Mouse (Mus musculus) ES-Bruce4 (cell line): ENCODE data around the gene Rtn4r. TPM values are rescaled to one million over a fixed set of nuclear protein-coding genes. Genes with fewer than 3 reads are reported as not detected.

Experiments
- H3K27ac ChIP-seq: 2 replicates; pipeline ENCODE4 v1.5.1; 2012; ENCODE audit warnings: low read length, inconsistent platforms; ENCODE audit not compliant: insufficient read depth
- H3K27me3 ChIP-seq: 2 replicates; pipeline ENCODE4 v1.6.1; 2012; ENCODE audit warnings: mild to moderate bottlenecking, low read length, inconsistent platforms; ENCODE audit not compliant: control insufficient read depth, poor library complexity, insufficient read depth, severe bottlenecking
- H3K36me3 ChIP-seq: 2 replicates; pipeline ENCODE4 v1.6.1; 2012; ENCODE audit warnings: inconsistent platforms, mild to moderate bottlenecking, low read length, moderate library complexity; ENCODE audit not compliant: control insufficient read depth, poor library complexity, insufficient read depth, severe bottlenecking
- H3K4me1 ChIP-seq: one replicate; pipeline ENCODE4 v1.8.1; 2011; ENCODE audit warnings: low read length; ENCODE audit not compliant: control insufficient read depth, insufficient read depth
- H3K4me3 ChIP-seq: 2 replicates; pipeline ENCODE4 v1.5.1; 2011; ENCODE audit warnings: low read depth, mild to moderate bottlenecking, low read length
- H3K9ac ChIP-seq: 2 replicates; pipeline ENCODE4 v1.6.1; 2012; ENCODE audit warnings: low read depth, mild to moderate bottlenecking, inconsistent platforms; ENCODE audit not compliant: poor library complexity, severe bottlenecking
- H3K9me3 ChIP-seq: replicated peaks from 2 replicates; pipeline ENCODE4 v1.6.1; 2012; ENCODE audit warnings: mild to moderate bottlenecking, low read length, inconsistent platforms; ENCODE audit not compliant: control insufficient read depth, poor library complexity, insufficient read depth, severe bottlenecking
- CTCF ChIP-seq: IDR thresholded peaks from one replicate; pipeline ENCODE4 v1.8.1; 2011; ENCODE audit warnings: low read depth, low read length
- EP300 ChIP-seq: IDR thresholded peaks from 2 replicates; pipeline ENCODE4 v1.6.1; 2011; ENCODE audit warnings: low read depth, low read length; ENCODE audit not compliant: insufficient read depth
- POLR2A ChIP-seq: IDR thresholded peaks from one replicate; pipeline ENCODE4 v1.8.1; 2011; ENCODE audit warnings: low read length; ENCODE audit not compliant: insufficient read depth
- polyA plus RNA-seq: library from polyadenylated mRNA; stranded (reverse); fragments of >200 nt; gene quantifications from 2 replicates; pipeline ENCODE4 v1.2.4, GENCODE M21; 2011; ENCODE audit warnings: low read depth; ENCODE audit not compliant: missing spikeins, insufficient read depth, insufficient read length

Rtn4r gene
- polyA plus RNA-seq, 1 experiment: 2.2 TPM

DNA sequence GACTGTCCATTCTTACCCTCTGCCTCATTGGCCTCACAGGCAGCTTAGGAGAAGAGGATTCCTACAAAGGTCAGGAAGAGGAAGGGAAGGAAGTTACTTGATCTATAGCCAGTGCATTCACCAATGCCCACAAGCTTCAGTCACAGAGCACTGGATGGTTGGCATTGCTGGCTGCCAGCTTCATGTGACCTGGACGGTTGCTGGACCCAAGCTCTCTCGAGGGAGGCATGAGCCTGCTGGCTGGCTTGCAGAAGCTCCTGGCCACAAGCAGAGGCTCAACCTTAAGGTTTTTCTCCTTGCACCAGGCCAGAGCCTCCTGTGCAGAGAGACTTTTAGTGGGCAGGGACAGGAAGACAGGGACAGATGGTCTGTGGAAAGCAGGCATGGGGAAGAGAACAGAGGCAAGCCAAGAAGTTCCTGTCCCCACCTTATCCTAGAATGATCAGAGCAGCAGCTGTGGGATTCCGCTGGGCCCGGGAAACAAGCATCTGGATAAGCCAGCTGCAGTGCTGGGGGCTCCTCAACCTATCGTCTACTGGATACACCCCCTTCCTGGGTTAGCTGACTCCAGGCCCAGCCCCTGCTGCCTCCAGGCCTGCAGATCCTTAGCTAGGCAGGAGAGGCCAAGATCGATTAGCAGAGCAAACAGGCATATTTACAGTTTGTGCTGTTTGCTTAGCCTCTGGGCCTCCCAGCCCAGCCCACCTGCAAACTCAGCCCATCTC lies 48.5 kb downstream of the Rtn4r start:
- no peak overlapping the region for H3K4me3 ChIP-seq
- no peaks in the 10 kb centered on the region for H3K36me3 ChIP-seq
- H3K27me3 ChIP-seq: no peaks in the 10 kb centered on the region
- no peaks in the 10 kb centered on the region for H3K4me1 ChIP-seq
- no peak overlapping the region for H3K9ac ChIP-seq
- no peaks in the 10 kb centered on the region for H3K9me3 ChIP-seq
- TF ChIP-seq EP300: no peak
- no peak for TF ChIP-seq POLR2A
- no peak for TF ChIP-seq CTCF
- no peak overlapping the region for H3K27ac ChIP-seq

DNA sequence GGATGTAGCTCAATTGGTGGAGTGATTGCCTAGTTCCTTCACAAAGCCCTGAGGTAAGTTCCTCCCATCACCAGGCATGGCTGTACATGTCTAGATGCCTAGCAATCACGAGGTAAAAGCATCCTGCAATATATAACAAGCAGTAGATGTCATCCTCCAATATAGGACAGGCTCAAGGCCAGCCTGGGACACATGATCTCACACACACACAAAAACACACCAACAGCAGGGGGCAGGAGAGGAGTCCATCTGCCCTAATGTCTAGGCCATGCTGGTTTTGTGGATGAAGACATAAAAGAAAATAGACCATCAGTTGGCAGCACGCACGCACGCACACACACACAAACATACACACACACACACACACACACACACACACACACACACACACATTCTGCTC lies 49.3 kb downstream of the Rtn4r start:
- TF ChIP-seq EP300 (no peak), CTCF (no peak), POLR2A (no peak)
- H3K9me3 ChIP-seq: no peaks in the 10 kb centered on the region
- H3K27ac ChIP-seq: no peak overlapping the region
- no peaks in the 10 kb centered on the region for H3K36me3 ChIP-seq
- no peak overlapping the region for H3K4me3 ChIP-seq
- no peak overlapping the region for H3K9ac ChIP-seq
- H3K27me3 ChIP-seq: no peaks in the 10 kb centered on the region
- no peaks in the 10 kb centered on the region for H3K4me1 ChIP-seq

DNA sequence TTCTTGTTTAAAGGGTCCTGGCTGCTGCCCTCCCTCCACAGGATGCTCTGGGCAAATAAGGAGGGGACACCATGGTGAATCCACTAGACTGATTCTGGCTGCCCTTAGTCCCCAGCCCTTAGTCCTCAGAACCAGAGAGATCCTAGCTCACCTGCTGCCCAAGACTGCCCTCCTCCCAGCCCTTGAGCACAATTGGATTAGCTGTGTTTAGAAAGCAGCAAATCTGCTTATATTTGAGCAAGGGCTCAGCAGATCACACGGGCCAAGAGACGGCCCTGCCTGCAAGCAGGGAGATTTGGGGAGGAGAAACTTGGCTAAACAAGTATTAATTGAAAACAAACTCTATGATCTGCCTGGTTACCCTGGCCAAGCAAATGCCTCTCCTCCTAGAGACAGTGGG lies 52.1 kb downstream of the Rtn4r start:
- H3K27me3 ChIP-seq: no peaks in the 10 kb centered on the region
- TF ChIP-seq CTCF: no peak
- TF ChIP-seq EP300: no peak
- no peak for TF ChIP-seq POLR2A
- H3K36me3 ChIP-seq: no peaks in the 10 kb centered on the region
- H3K9me3 ChIP-seq: no peaks in the 10 kb centered on the region
- H3K4me3 ChIP-seq: no peak overlapping the region
- H3K4me1 ChIP-seq: no peaks in the 10 kb centered on the region
- H3K9ac ChIP-seq: no peak overlapping the region
- H3K27ac ChIP-seq: no peak overlapping the region

DNA sequence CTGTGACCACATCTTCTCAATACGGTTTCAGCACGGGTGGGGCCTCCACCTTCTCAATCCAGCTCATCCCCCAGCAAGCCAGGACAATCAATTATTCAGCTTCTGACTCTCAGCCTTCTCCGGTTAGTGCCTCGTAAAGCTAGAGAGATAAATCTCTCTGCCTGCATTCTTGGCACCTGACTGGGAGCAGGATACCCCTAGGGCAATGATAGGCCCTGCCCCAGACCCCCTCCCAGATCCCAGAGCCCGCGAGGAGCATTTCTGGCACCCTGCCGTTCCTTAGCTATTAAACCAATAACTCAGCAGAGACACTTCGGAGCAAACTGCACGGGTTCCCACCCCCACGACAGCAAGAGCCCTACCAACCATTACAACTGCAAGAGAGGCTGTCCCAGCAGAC lies 54.0 kb downstream of the Rtn4r start:
- Histone ChIP-seq H3K36me3 (no peaks in the 10 kb centered on the region), H3K4me1 (no peaks in the 10 kb centered on the region), H3K27ac (no peak overlapping the region)

DNA sequence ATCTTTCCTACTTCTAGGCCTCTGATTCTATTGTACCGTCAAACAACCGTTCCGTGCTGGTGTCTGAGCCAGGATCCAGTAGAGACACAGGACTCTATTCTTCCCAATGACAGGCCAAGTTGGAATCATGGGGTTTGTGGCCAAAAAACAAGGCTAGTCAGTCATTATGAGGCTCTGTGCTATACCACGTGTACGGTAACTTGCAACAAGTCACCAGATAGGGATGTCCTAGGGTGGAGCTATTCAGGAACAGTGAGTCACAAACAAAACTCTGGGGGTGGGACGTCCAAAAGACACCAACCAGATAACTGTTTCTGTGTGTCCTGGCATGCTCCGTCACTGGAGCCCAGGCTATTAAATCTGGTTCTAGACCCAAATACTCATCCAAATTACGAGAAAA lies 55.3 kb downstream of the Rtn4r start:
- H3K9me3 ChIP-seq: no peaks in the 10 kb centered on the region
- TF ChIP-seq EP300 (no peak), POLR2A (no peak), CTCF (no peak)
- H3K36me3 ChIP-seq: no peaks in the 10 kb centered on the region
- no peak overlapping the region for H3K4me3 ChIP-seq
- no peak overlapping the region for H3K9ac ChIP-seq
- no peaks in the 10 kb centered on the region for H3K4me1 ChIP-seq
- H3K27ac ChIP-seq: no peak overlapping the region
- no peaks in the 10 kb centered on the region for H3K27me3 ChIP-seq

More for the DNA sequence above, 54.0 kb downstream of the Rtn4r start:
- no peaks in the 10 kb centered on the region for H3K9me3 ChIP-seq
- H3K9ac ChIP-seq: no peak overlapping the region
- H3K27me3 ChIP-seq: no peaks in the 10 kb centered on the region
- H3K4me3 ChIP-seq: no peak overlapping the region
- TF ChIP-seq POLR2A: no peak
- TF ChIP-seq CTCF: no peak
- TF ChIP-seq EP300: no peak

DNA sequence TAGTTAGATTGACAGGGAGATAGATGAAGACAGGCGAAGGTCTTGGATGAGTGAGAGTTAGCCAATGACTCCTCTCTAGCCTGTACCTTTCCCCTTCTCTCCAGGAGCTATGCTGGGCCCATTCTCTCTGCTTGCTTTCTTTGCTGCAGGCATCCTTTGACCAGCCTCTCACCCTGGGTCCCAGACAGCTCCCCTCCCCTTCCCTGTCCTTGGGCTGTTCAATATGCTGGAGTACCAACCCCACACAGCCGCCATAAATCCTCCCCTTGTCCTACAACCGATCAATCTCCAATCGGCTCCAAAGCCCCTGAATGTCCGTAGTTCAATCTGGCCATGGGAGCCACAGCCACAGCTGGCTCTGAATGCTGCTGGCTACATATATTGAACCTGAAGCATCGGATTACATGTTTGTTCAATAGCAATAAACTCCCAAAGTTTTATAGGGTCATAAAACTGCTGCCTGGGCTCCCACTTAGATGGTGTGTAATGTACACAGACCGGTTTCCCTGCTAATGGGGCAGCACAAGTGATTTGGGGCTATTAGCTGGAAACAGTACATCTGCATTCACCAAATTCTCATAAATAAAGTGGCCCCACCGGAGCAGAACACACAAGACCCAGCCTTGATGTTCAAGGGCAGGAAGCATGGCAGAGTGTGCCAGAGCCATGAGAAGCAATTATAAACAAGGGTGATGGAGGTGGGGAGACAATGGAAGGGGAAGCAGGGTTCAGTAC lies 58.4 kb downstream of the Rtn4r start:
- no peak overlapping the region for H3K9ac ChIP-seq
- no peak overlapping the region for H3K27ac ChIP-seq

More for the DNA sequence above, 58.4 kb downstream of the Rtn4r start:
- no peaks in the 10 kb centered on the region for H3K4me1 ChIP-seq
- no peaks in the 10 kb centered on the region for H3K36me3 ChIP-seq
- no peaks in the 10 kb centered on the region for H3K9me3 ChIP-seq
- H3K27me3 ChIP-seq: no peaks in the 10 kb centered on the region
- TF ChIP-seq EP300 (no peak), CTCF (no peak), POLR2A (no peak)
- no peak overlapping the region for H3K4me3 ChIP-seq
